Mouse (Mus musculus): ENCODE measurements around the gene Gja5. TPM values are rescaled to one million over a fixed set of nuclear protein-coding genes. Genes with fewer than 3 reads are reported as not detected.

Gja5 gene
- total RNA-seq, 1 experiment, result 0.13 TPM

GRCm38 (mm10) chr3:97052069-97052799 lies 147.7 kb downstream of the Gja5 start:
- no peak for DNase-seq (ENCODE audit: low read depth, low spot score)
- no peaks in the 10 kb centered on the region for H3K9me3 ChIP-seq (ENCODE audit: control insufficient read depth, insufficient read depth, low read depth, low read length)
- in situ Hi-C loops (cut with MboI; ENCODE audit: low sequenced_read_pairs in 2 of 2, unreplicated experiment in 2 of 2), result no loop called here
- H3K4me3 ChIP-seq (ENCODE audit: insufficient read depth in 1 of 2, low read depth in 1 of 2, low read length in 2 of 2, poor library complexity in 1 of 2, severe bottlenecking in 1 of 2), result no peak overlapping the region
- H3K27ac ChIP-seq (ENCODE audit: insufficient read depth, low read depth, low read length, poor library complexity, severe bottlenecking), result no peak overlapping the region
- no peaks in the 10 kb centered on the region for H3K36me3 ChIP-seq (ENCODE audit: control insufficient read depth, insufficient read depth, low read length, poor library complexity, severe bottlenecking)
- H3K4me1 ChIP-seq (ENCODE audit: control insufficient read depth in 2 of 2, insufficient read depth in 2 of 2, low read length in 2 of 2, poor library complexity in 1 of 2), result no peaks in the 10 kb centered on the region
- no peak for TF ChIP-seq HCFC1 (IDR thresholded peaks at IDR 0.05; ENCODE audit: borderline replicate concordance, insufficient read depth, low read length)
- no peak for TF ChIP-seq ZNF384 (IDR thresholded peaks at IDR 0.05; ENCODE audit: low read depth, low read length)
- TF ChIP-seq CHD2 (IDR thresholded peaks at IDR 0.05; ENCODE audit: low read depth, low read length), result no peak
- TF ChIP-seq MAFK (IDR thresholded peaks at IDR 0.05; ENCODE audit: insufficient read depth, low read depth, low read length), result no peak
- TF ChIP-seq ZC3H11A (IDR thresholded peaks at IDR 0.05; ENCODE audit: borderline replicate concordance, low read depth, low read length), result no peak
- H3K9ac ChIP-seq (ENCODE audit: insufficient read depth, low read depth, low read length, poor library complexity, severe bottlenecking), result no peak overlapping the region

GRCm38 (mm10) chr3:97058704-97059103 lies 154.2 kb downstream of the Gja5 start:
- TF ChIP-seq HCFC1 (IDR thresholded peaks at IDR 0.05; ENCODE audit: borderline replicate concordance, insufficient read depth, low read length) (no peak), ZC3H11A (IDR thresholded peaks at IDR 0.05; ENCODE audit: borderline replicate concordance, low read depth, low read length) (no peak), CHD2 (IDR thresholded peaks at IDR 0.05; ENCODE audit: low read depth, low read length) (no peak), MAFK (IDR thresholded peaks at IDR 0.05; ENCODE audit: insufficient read depth, low read depth, low read length) (no peak)

GRCm38 (mm10) chr3:97060119-97060518 lies 155.6 kb downstream of the Gja5 start:
- H3K9ac ChIP-seq (ENCODE audit: insufficient read depth, low read depth, low read length, poor library complexity, severe bottlenecking), result no peak overlapping the region
- H3K4me1 ChIP-seq (ENCODE audit: control insufficient read depth in 2 of 2, insufficient read depth in 2 of 2, low read length in 2 of 2, poor library complexity in 1 of 2), result no peaks in the 10 kb centered on the region; a peak in 1 of 4 replicates
- TF ChIP-seq ZC3H11A (IDR thresholded peaks at IDR 0.05; ENCODE audit: borderline replicate concordance, low read depth, low read length), result no peak
- no peak for TF ChIP-seq HCFC1 (IDR thresholded peaks at IDR 0.05; ENCODE audit: borderline replicate concordance, insufficient read depth, low read length)
- no peak for TF ChIP-seq MAFK (IDR thresholded peaks at IDR 0.05; ENCODE audit: insufficient read depth, low read depth, low read length)
- no peak for TF ChIP-seq CHD2 (IDR thresholded peaks at IDR 0.05; ENCODE audit: low read depth, low read length)
- no peak for TF ChIP-seq ZNF384 (IDR thresholded peaks at IDR 0.05; ENCODE audit: low read depth, low read length)
- H3K36me3 ChIP-seq (ENCODE audit: control insufficient read depth, insufficient read depth, low read length, poor library complexity, severe bottlenecking), result no peaks in the 10 kb centered on the region
- in situ Hi-C loops (cut with MboI; ENCODE audit: low sequenced_read_pairs in 2 of 2, unreplicated experiment in 2 of 2), result no loop called here
- H3K27ac ChIP-seq (ENCODE audit: insufficient read depth, low read depth, low read length, poor library complexity, severe bottlenecking), result no peak overlapping the region
- no peak for DNase-seq (ENCODE audit: low read depth, low spot score)
- no peak overlapping the region for H3K4me3 ChIP-seq (ENCODE audit: insufficient read depth in 1 of 2, low read depth in 1 of 2, low read length in 2 of 2, poor library complexity in 1 of 2, severe bottlenecking in 1 of 2)
- H3K9me3 ChIP-seq (ENCODE audit: control insufficient read depth, insufficient read depth, low read depth, low read length), result no peaks in the 10 kb centered on the region

More at GRCm38 (mm10) chr3:97058704-97059103, 154.2 kb downstream of the Gja5 start:
- DNase-seq (ENCODE audit: low read depth, low spot score), result no peak
- Histone ChIP-seq H3K4me1 (ENCODE audit: control insufficient read depth in 2 of 2, insufficient read depth in 2 of 2, low read length in 2 of 2, poor library complexity in 1 of 2) (no peaks in the 10 kb centered on the region; a peak in 1 of 4 replicates), H3K36me3 (ENCODE audit: control insufficient read depth, insufficient read depth, low read length, poor library complexity, severe bottlenecking) (no peaks in the 10 kb centered on the region), H3K9me3 (ENCODE audit: control insufficient read depth, insufficient read depth, low read depth, low read length) (no peaks in the 10 kb centered on the region), H3K27ac (ENCODE audit: insufficient read depth, low read depth, low read length, poor library complexity, severe bottlenecking) (no peak overlapping the region), H3K9ac (ENCODE audit: insufficient read depth, low read depth, low read length, poor library complexity, severe bottlenecking) (no peak overlapping the region), H3K4me3 (ENCODE audit: insufficient read depth in 1 of 2, low read depth in 1 of 2, low read length in 2 of 2, poor library complexity in 1 of 2, severe bottlenecking in 1 of 2) (no peak overlapping the region)
- in situ Hi-C loops (cut with MboI; ENCODE audit: low sequenced_read_pairs in 2 of 2, unreplicated experiment in 2 of 2), result no loop called here

GRCm38 (mm10) chr3:97062814-97063213 lies 158.3 kb downstream of the Gja5 start:
- in situ Hi-C loops (cut with MboI; ENCODE audit: low sequenced_read_pairs in 2 of 2, unreplicated experiment in 2 of 2), result no loop called here
- no peak for DNase-seq (ENCODE audit: low read depth, low spot score)
- H3K36me3 ChIP-seq (ENCODE audit: control insufficient read depth, insufficient read depth, low read length, poor library complexity, severe bottlenecking), result no peaks in the 10 kb centered on the region

More at GRCm38 (mm10) chr3:97062814-97063213, 158.3 kb downstream of the Gja5 start:
- H3K9ac ChIP-seq (ENCODE audit: insufficient read depth, low read depth, low read length, poor library complexity, severe bottlenecking), result no peak overlapping the region
- no peak for TF ChIP-seq CHD2 (IDR thresholded peaks at IDR 0.05; ENCODE audit: low read depth, low read length)
- TF ChIP-seq HCFC1 (IDR thresholded peaks at IDR 0.05; ENCODE audit: borderline replicate concordance, insufficient read depth, low read length), result no peak
- TF ChIP-seq ZNF384 (IDR thresholded peaks at IDR 0.05; ENCODE audit: low read depth, low read length), result no peak
- TF ChIP-seq MAFK (IDR thresholded peaks at IDR 0.05; ENCODE audit: insufficient read depth, low read depth, low read length), result no peak
- TF ChIP-seq ZC3H11A (IDR thresholded peaks at IDR 0.05; ENCODE audit: borderline replicate concordance, low read depth, low read length), result no peak
- no peaks in the 10 kb centered on the region; a peak in 1 of 4 replicates for H3K4me1 ChIP-seq (ENCODE audit: control insufficient read depth in 2 of 2, insufficient read depth in 2 of 2, low read length in 2 of 2, poor library complexity in 1 of 2)
- no peaks in the 10 kb centered on the region for H3K9me3 ChIP-seq (ENCODE audit: control insufficient read depth, insufficient read depth, low read depth, low read length)
- no peak overlapping the region for H3K4me3 ChIP-seq (ENCODE audit: insufficient read depth in 1 of 2, low read depth in 1 of 2, low read length in 2 of 2, poor library complexity in 1 of 2, severe bottlenecking in 1 of 2)
- no peak overlapping the region for H3K27ac ChIP-seq (ENCODE audit: insufficient read depth, low read depth, low read length, poor library complexity, severe bottlenecking)
